In genomic region chr1:105663171-105663961, GRCm38 (mm10) we compare ENCODE assay signal across 8 mouse cellular contexts. TPM values are rescaled to one million over a fixed set of nuclear protein-coding genes. Genes with fewer than 3 reads are reported as not detected.
A peak's percentile ranks its signal among the peaks of the same experiment; 100 is the strongest.
DNase-seq lines count a peak whose midpoint lies in the region; ATAC-seq lines count a peak whose summit lies in the region.

Gene Pign (minus strand): TSS chr1:105663677.
Gene Relch (plus strand): TSS chr1:105663861.

- ATAC-seq in megakaryocyte progenitor cell, adult 5-6 weeks (replicated peaks; ENCODE audit: poor library complexity) = peak; percentile 87

- peak; percentile 99 for DNase-seq in adipocyte (ENCODE audit: low spot score)
- peak; percentile 98 for DNase-seq in embryo, embryonic 10 days (ENCODE audit: low spot score)
- DNase-seq in gastrocnemius, postnatal 10 days = peak; percentile 97
- DNase-seq in induced T-regulatory cell, adult 2 months (ENCODE audit: low read depth) = peak; percentile 100
- DNase-seq in left cerebral cortex, adult 9 months (ENCODE audit: low spot score in 2 of 2) = peak; percentile 96 to 99
- DNase-seq in right cerebral cortex, postnatal 14 days = peak; percentile 98
- peak; percentile 92 to 98 for DNase-seq in urinary bladder, postnatal 36 days (ENCODE audit: low spot score in 2 of 2)

RNA-seq across cellular contexts. Expression of gene Pign, which starts in this region (rescaled TPM):
- total RNA-seq in gastrocnemius, postnatal 10 days (2021) = 10 to 100 TPM; 10.4 to 13.5 TPM
- 28.5 and 32.8 TPM in 2 replicates for total RNA-seq in megakaryocyte progenitor cell, adult 5-6 weeks (2015)
- total RNA-seq in megakaryocyte progenitor cell, adult 5-6 weeks (2017) = 32.9 and 73.1 TPM in 2 replicates

RNA-seq across cellular contexts. Expression of gene Relch, which starts in this region (rescaled TPM):
- 10 to 100 TPM; 14.5 to 20.4 TPM for total RNA-seq in gastrocnemius, postnatal 10 days (2021)
- total RNA-seq in megakaryocyte progenitor cell, adult 5-6 weeks (2015) = 55.3 and 63.4 TPM in 2 replicates
- total RNA-seq in megakaryocyte progenitor cell, adult 5-6 weeks (2017) = 38.2 and 44.2 TPM in 2 replicates

Comparison
In these comparisons a context has a peak if more than half of its experiments do, and no peak if none do; other contexts are left out.
1. Peak in every context shown above with its lines: DNase-seq and ATAC-seq.